Mouse (Mus musculus): Measurements from ENCODE around the gene Pax9. TPM values are rescaled to one million over a fixed set of nuclear protein-coding genes. Genes with fewer than 3 reads are reported as not detected.

The Pax9 gene
- polyA plus RNA-seq, 1 experiment from 2014 or later = 0.28 TPM

DNA sequence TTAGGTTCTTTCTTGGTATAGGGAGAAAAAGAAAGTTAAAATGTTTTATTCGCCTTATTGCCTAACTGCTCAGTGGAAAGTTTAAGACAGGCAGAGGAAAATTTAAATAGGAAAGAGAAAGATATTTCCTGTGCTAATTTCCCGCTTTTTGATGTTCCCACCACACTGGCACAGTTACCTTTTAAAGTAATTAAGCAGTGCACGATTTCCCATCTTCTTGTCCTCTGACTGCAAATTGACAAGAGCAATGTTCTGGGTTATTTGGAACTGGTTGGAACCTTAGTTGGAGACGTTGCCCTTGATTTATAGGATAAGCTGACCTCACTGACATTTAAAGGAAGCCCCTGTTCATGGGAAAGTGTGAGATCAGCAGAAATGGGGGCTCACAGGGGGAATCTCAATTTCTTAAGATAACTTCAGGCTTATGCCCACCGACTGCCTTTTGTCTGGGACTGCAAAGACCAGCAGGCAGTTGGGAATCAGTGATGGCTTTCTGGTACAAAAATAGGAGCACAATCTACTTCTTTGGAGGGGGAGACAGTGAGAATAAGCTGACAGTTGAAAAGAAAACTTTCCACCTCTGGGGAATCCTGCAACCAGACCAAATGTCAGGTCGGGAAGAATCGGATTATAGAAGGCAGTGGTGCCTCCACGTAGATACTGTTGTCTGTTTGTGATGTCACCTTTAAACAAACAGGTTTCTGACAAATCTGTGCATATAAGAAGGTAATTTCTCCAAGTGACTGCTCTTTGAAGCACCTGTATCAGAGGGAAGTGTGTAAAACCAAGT, 6.8 kb downstream of the Pax9 start:
- peaks cover 92% of the 10 kb centered on the region for H3K27me3 ChIP-seq (replicated peaks)
- H3K36me3 ChIP-seq = no peaks in the 10 kb centered on the region
- peaks cover 28% of the 10 kb centered on the region for H3K4me1 ChIP-seq
- H3K9ac ChIP-seq = no peak overlapping the region
- H3K4me2 ChIP-seq = no peak overlapping the region
- ATAC-seq (ENCODE audit: extremely low read depth, insufficient number of reproducible peaks, low FRiP score, low TSS enrichment) = no peak
- 5% methylated on average over 8 of the region's 8 CpGs for WGBS
- no peak overlapping the region for H3K4me3 ChIP-seq
- H3K27ac ChIP-seq (replicated peaks) = no peak overlapping the region
- no peaks in the 10 kb centered on the region for H3K9me3 ChIP-seq

DNA sequence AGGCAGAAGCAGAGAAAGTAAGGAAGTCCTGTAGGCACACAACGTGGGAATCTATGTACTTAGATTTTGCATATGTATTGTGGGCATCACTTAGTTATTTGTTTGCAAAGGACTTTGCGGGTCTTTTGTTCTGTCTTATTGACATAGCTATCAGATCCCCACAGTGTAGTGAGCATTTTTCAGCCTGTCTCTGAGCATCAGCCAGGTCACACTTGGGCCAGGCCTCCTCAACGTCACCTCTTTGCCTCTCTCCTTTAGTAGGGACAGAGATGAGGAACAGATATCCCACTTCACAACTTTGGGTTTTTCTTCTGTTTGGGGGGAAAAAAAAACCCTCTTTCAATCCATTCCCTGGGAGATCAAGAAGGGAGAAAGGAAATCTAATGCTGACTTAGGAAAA, 7.8 kb downstream of the Pax9 start:
- Histone ChIP-seq H3K9ac (no peak overlapping the region), H3K4me2 (no peak overlapping the region), H3K27me3 (replicated peaks) (peaks cover 85% of the 10 kb centered on the region), H3K27ac (replicated peaks) (no peak overlapping the region), H3K9me3 (no peaks in the 10 kb centered on the region), H3K4me1 (peaks cover 28% of the 10 kb centered on the region), H3K4me3 (no peak overlapping the region), H3K36me3 (no peaks in the 10 kb centered on the region)
- WGBS = 25% methylated on average over 3 of the region's 3 CpGs
- no peak for ATAC-seq (ENCODE audit: extremely low read depth, insufficient number of reproducible peaks, low FRiP score, low TSS enrichment)

DNA sequence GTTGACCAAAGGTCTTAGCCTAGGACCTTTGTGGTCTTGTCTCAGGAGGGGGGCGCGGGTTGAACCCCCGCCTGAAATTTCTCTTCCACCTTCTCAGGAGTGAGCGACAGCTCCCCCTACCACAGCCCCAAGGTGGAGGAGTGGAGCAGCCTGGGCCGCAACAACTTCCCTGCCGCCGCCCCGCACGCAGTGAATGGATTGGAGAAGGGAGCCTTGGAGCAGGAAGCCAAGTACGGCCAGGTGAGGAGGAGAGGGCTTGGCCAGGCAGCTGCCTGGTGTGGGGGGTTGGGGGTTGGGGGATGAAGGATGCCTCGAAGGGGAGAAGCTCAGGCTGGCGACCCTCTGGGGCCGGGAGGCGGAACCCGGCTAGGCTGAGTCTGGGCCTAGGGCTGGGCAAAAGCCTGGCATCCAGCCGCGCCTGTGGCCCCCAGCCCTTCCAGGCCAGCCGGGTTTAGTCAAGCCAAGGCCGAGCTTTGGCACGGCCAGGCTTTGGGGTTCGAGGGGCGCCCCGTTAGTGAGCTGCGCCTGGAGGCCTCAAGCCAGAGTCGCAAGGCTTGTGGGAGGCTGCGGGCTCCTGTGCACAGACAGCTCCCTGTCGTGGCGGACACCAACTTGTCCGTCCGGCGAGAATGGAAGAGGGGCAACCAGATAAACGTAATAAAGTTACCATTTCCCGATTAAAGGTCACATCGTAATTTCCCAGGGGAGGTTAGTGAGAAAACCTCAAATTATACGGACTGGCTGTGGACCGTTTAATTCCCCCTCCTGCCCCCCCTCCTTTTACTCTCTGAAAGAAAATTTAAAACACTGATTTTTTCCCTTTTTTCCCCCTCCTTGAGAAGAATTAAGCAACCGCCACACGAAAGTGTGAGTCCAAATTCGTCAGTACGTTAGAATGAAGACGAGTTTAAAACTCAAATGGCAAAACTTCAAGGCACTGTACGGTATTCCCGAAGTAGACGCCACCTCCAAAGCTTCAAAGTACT, 8.6 kb downstream of the Pax9 start:
- no peaks in the 10 kb centered on the region for H3K36me3 ChIP-seq
- no peaks in the 10 kb centered on the region for H3K9me3 ChIP-seq
- H3K4me1 ChIP-seq = peaks cover 25% of the 10 kb centered on the region
- no peak overlapping the region for H3K4me3 ChIP-seq
- H3K27me3 ChIP-seq (replicated peaks) = peaks cover 84% of the 10 kb centered on the region
- H3K9ac ChIP-seq = no peak overlapping the region
- WGBS = 5% methylated on average over 44 of the region's 44 CpGs
- H3K27ac ChIP-seq (replicated peaks) = no peak overlapping the region
- ATAC-seq (ENCODE audit: extremely low read depth, insufficient number of reproducible peaks, low FRiP score, low TSS enrichment) = no peak
- H3K4me2 ChIP-seq = no peak overlapping the region

DNA sequence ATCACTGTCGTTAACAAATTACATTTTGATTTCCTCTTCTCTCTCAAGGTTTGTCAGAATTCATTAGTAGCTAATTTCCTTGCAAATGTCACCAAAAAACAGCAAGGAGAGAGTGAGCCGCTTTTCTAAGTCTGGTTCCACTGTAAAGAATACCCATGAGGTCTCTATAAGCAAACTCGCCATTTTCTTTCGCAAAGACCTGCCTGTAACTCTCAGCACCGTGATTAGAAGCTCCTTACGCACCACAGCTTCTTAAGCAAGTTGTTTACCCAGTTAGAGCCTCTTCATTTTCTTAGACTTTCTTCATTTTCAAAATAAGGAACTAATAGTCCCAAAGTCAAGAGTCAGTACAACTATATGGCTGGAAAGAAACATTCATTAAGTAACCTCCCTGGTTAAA, 9.4 kb downstream of the Pax9 start:
- no peak overlapping the region for H3K4me3 ChIP-seq
- H3K36me3 ChIP-seq = no peaks in the 10 kb centered on the region
- WGBS = 12% methylated on average over 6 of the region's 6 CpGs
- peaks cover 76% of the 10 kb centered on the region for H3K27me3 ChIP-seq (replicated peaks)
- no peak overlapping the region for H3K27ac ChIP-seq (replicated peaks)
- H3K4me2 ChIP-seq = no peak overlapping the region
- no peak overlapping the region for H3K9ac ChIP-seq
- H3K4me1 ChIP-seq = peaks cover 19% of the 10 kb centered on the region
- ATAC-seq (ENCODE audit: extremely low read depth, insufficient number of reproducible peaks, low FRiP score, low TSS enrichment) = no peak
- no peaks in the 10 kb centered on the region for H3K9me3 ChIP-seq

DNA sequence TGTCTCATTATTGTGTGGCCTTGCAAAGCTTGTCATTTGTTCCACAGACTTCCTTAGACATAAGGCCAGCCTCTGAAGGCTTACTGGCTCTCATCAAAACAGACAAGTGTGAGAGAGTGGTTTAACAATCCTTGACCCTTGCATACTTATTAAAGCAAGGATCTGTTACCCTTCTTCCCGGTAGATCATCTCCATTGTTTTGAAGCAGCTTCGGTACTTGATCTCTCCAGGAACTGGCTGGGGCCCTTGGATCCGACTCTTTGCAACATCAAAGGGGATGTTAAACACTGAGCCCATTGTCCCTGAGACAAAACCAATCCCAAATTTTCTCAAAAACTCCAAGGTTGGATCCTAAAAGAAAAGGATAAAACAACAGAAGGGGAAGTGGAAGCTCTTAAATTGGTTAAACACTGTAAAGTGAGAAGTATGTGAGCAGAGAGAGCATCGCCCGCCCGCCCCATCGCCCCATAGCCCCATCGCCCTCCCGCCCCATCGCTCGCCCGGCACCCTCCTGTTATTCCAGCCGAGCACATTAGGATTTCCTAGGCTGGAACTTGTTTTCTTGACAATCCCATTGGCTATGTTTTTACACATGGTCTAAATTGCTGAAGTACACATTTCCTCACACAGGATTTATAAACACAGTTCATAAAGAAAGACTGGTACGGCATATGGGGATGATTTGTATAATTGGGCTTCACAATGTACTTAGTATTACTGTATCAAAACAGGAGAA, 26.6 kb downstream of the Pax9 start:
- no peak overlapping the region for H3K4me2 ChIP-seq

DNA sequence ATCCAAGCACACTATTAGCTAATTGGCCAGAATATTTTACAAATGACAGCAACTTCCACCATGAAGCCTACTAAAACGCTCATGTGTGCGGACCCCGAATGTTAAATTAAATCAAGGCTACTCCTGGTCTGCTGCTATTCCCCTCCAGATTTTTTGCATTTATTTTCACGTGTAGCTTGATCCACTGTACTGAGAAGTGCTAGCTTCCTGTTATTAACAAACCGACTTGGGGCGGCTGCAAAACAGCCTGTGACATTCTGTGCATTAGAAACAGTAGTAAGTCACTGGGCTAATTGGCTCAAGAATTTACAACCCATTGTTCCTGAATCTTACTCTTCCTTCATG, 27.1 kb downstream of the Pax9 start:
- no peak overlapping the region for H3K4me2 ChIP-seq
- no peak overlapping the region for H3K27ac ChIP-seq (replicated peaks)
- ATAC-seq (ENCODE audit: extremely low read depth, insufficient number of reproducible peaks, low FRiP score, low TSS enrichment) = no peak
- no peaks in the 10 kb centered on the region for H3K4me1 ChIP-seq
- 42% methylated on average over 6 of the region's 6 CpGs for WGBS
- peaks cover 24% of the 10 kb centered on the region for H3K27me3 ChIP-seq (replicated peaks)
- no peak overlapping the region for H3K4me3 ChIP-seq
- H3K9ac ChIP-seq = no peak overlapping the region
- H3K36me3 ChIP-seq = no peaks in the 10 kb centered on the region
- H3K9me3 ChIP-seq = no peaks in the 10 kb centered on the region

More for the DNA sequence above, 26.6 kb downstream of the Pax9 start:
- H3K4me3 ChIP-seq = no peak overlapping the region
- H3K9me3 ChIP-seq = no peaks in the 10 kb centered on the region
- peaks cover 24% of the 10 kb centered on the region for H3K27me3 ChIP-seq (replicated peaks)
- no peak overlapping the region for H3K27ac ChIP-seq (replicated peaks)
- no peaks in the 10 kb centered on the region for H3K36me3 ChIP-seq
- H3K4me1 ChIP-seq = no peaks in the 10 kb centered on the region
- H3K9ac ChIP-seq = no peak overlapping the region
- WGBS = 27% methylated on average over 14 of the region's 14 CpGs
- no peak for ATAC-seq (ENCODE audit: extremely low read depth, insufficient number of reproducible peaks, low FRiP score, low TSS enrichment)

DNA sequence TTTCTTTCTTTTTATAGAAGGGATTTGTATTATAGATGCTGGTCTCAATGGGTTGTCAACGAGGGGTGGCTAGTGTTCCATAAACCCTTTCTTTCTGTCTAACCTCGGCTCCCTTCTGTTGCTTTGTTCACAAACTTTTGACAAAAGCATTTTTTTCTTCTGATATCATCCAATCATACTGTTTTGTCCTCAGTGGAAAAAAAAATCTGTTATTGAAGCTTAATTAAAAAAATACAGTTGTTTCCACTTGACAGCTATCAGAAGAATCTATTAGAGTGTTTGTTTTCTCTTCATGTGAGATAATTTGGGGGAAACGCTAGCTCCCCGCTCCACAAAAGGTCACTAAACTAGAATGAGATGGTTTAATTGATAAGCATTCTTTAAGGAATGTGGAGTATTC, 36.1 kb downstream of the Pax9 start:
- WGBS = 46% methylated on average over 4 of the region's 4 CpGs
- H3K4me2 ChIP-seq = no peak overlapping the region
- H3K36me3 ChIP-seq = no peaks in the 10 kb centered on the region
- no peak overlapping the region for H3K27ac ChIP-seq (replicated peaks)
- no peaks in the 10 kb centered on the region for H3K27me3 ChIP-seq (replicated peaks)
- ATAC-seq (ENCODE audit: extremely low read depth, insufficient number of reproducible peaks, low FRiP score, low TSS enrichment) = no peak
- no peaks in the 10 kb centered on the region for H3K9me3 ChIP-seq
- no peak overlapping the region for H3K9ac ChIP-seq
- H3K4me1 ChIP-seq = no peaks in the 10 kb centered on the region
- H3K4me3 ChIP-seq = no peak overlapping the region

DNA sequence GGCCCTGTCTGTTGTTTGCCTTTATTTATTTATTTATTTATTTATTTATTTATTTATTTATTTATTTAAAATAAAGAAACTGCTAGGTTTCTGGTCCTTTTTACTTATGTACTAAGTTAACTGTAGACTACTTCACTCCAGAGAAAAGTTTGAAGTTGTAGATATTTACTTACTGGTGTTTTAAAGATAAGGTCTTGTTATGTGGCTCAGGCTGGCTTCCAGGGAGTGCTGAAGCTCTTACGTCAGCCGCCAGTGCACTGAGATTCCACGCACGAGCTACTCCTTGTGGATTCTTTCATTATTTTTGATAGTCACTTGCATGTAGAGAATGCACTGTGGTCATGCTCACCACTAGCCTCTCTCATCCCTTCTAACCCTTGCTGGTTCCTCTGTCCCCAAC, 45.5 kb downstream of the Pax9 start:
- Histone ChIP-seq H3K27ac (replicated peaks) (no peak overlapping the region), H3K36me3 (no peaks in the 10 kb centered on the region), H3K4me1 (no peaks in the 10 kb centered on the region), H3K9me3 (no peaks in the 10 kb centered on the region), H3K4me3 (no peak overlapping the region), H3K27me3 (replicated peaks) (no peaks in the 10 kb centered on the region), H3K9ac (no peak overlapping the region), H3K4me2 (no peak overlapping the region)
- ATAC-seq (ENCODE audit: extremely low read depth, insufficient number of reproducible peaks, low FRiP score, low TSS enrichment) = no peak
- 54% methylated on average over 4 of the region's 4 CpGs for WGBS

Other genes with a start within 250 kb of the Pax9 start
- gene Nkx2-1, start 154.9 kb upstream of the Pax9 start, polyA plus RNA-seq (2015; fragmentation: Nextera tagmentation; extraction: Ambion mirVana) = 1.6 and 2.8 TPM in 2 replicates
- gene Nkx2-9, start 78.5 kb upstream of the Pax9 start, polyA plus RNA-seq (2015; fragmentation: Nextera tagmentation; extraction: Ambion mirVana) = 0.15 TPM in 2 replicates